Mouse (Mus musculus): ENCODE data around the gene Arfgap2.

DNA sequence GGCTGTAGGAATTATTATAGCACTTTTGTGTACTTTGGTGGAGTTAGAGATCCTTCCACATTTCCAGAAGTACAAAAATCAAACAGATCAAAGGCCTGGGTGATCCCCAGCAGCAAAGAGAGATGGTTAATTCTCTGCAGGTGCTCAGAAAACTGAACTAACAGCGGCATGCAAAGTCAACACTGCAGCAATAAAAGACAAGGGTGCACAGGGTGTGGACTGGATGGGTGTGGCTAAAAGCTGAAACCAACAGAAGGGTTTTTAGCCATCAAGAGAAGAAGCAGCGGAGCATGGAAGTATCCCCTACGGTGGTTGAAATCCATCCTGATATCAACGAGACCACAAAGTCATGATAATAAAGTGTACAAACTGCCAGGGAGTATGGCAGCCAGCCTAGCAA lies 57.7 kb downstream of the Arfgap2 start:
- TF ChIP-seq CTCF (IDR thresholded peaks at IDR 0.05; ENCODE audit: low read depth) (no peak), EP300 (IDR thresholded peaks at IDR 0.05; ENCODE audit: low read depth) (no peak)
